Mouse (Mus musculus) ES-Bruce4 (cell line): ENCODE results near the gene Ccdc105.

Experiments
- CTCF ChIP-seq: IDR thresholded peaks from one replicate; pipeline ENCODE4 v1.8.1; 2011; ENCODE audit warnings: low read depth, low read length
- EP300 ChIP-seq: IDR thresholded peaks from 2 replicates; pipeline ENCODE4 v1.6.1; 2011; ENCODE audit warnings: low read depth, low read length; ENCODE audit not compliant: insufficient read depth

GRCm38 (mm10) chr10:78722036-78722435 is 30.8 kb downstream of the Ccdc105 start:
- TF ChIP-seq CTCF = no peak
- no peak for TF ChIP-seq EP300
